Mouse (Mus musculus) C2C12 (cell line): ENCODE results near the gene Cdip1. TPM values are rescaled to one million over a fixed set of nuclear protein-coding genes. Genes with fewer than 3 reads are reported as not detected.

Experiments
- H3K27me3 ChIP-seq: one replicate; pipeline ENCODE4 v1.6.1; 2011; ENCODE audit not compliant: control insufficient read depth, insufficient read depth, insufficient read length
- H3K36me3 ChIP-seq: one replicate; pipeline ENCODE4 v1.6.1; 2011; ENCODE audit not compliant: control insufficient read depth, insufficient read depth
- H3K4me3 ChIP-seq: one replicate; pipeline ENCODE4 v1.5.1; 2011; ENCODE audit warnings: mild to moderate bottlenecking, control low read depth; ENCODE audit not compliant: poor library complexity, insufficient read depth, severe bottlenecking
- H3K79me2 ChIP-seq: one replicate; pipeline ENCODE4 v1.6.1; 2011; ENCODE audit not compliant: control insufficient read depth, insufficient read depth
- H3K79me3 ChIP-seq: one replicate; pipeline ENCODE4 v1.6.1; 2011; ENCODE audit warnings: low read depth, control low read depth
- H3ac ChIP-seq: one replicate; pipeline ENCODE3; 2011; ENCODE audit warnings: low read depth; ENCODE audit not compliant: control insufficient read depth, insufficient read length
- CEBPB ChIP-seq: IDR thresholded peaks from one replicate; pipeline ENCODE4 v1.6.1; 2011; ENCODE audit warnings: low read depth, mild to moderate bottlenecking, control low read depth, moderate library complexity
- CTCF ChIP-seq: IDR thresholded peaks from one replicate; pipeline ENCODE4 v1.5.1; 2011; ENCODE audit not compliant: control insufficient read depth, insufficient read depth, insufficient read length
- FOSL1 ChIP-seq: IDR thresholded peaks from one replicate; pipeline ENCODE4 v1.8.0; 2011; ENCODE audit warnings: mild to moderate bottlenecking, low read length; ENCODE audit not compliant: poor library complexity, insufficient read depth, severe bottlenecking
- MAX ChIP-seq: IDR thresholded peaks from one replicate; pipeline ENCODE4 v1.6.1; 2011; ENCODE audit warnings: mild to moderate bottlenecking, control low read depth
- MYOD1 ChIP-seq: IDR thresholded peaks from one replicate; pipeline ENCODE4 v1.6.1; 2011; ENCODE audit warnings: low read depth; ENCODE audit not compliant: control insufficient read depth, insufficient read length
- MYOG ChIP-seq: IDR thresholded peaks from one replicate; pipeline ENCODE4 v1.6.1; 2011; ENCODE audit not compliant: control insufficient read depth, insufficient read length; ENCODE audit errors: extremely low read depth
- USF1 ChIP-seq: IDR thresholded peaks from one replicate; pipeline ENCODE4 v1.6.1; 2011; ENCODE audit warnings: low read depth, mild to moderate bottlenecking, control low read depth, moderate library complexity
- polyA plus RNA-seq: library from polyadenylated mRNA; unstranded; fragments of >200 nt; fragmentation: generic; extraction: Trizol; gene quantifications from one replicate; pipeline ENCODE4 v1.2.1, GENCODE M21; 2012; ENCODE audit warnings: missing spikeins

The Cdip1 gene
- polyA plus RNA-seq, 1 experiment, result 22.0 TPM

DNA sequence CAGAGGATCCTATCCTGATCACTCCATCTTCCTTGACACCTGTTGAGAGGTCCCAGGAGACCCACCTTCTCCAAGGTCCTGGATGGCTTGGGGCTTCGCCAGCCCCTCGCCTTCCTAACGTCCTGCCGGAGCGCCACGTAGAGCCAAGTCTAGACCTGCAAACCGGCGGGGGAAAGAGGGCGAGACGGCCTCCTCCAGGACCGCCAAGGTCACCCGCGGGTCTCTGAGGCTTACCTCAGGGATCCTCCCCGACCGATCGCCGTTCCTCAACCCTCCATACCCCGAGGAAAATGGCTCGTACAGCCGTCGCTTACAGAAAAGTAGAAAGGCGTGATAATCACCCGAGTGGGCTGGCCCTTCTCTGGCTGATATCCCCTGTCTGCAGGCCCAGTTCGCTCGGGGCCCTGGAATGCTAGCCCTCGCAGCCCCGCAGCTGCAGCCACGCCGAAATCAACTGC is 752 bp downstream of the Cdip1 start:
- Histone ChIP-seq H3K27me3 (no peaks in the 10 kb centered on the region), H3K36me3 (peaks cover 4% of the 10 kb centered on the region), H3K4me3 (peak overlapping the region; percentile 80), H3K79me2 (peaks cover 51% of the 10 kb centered on the region), H3ac (peak overlapping the region; percentile 94), H3K79me3 (peaks cover 42% of the 10 kb centered on the region)
- TF ChIP-seq CTCF, result no peak
- no peak for TF ChIP-seq MYOG
- TF ChIP-seq MAX, result no peak
- TF ChIP-seq CEBPB, result no peak
- TF ChIP-seq MYOD1, result no peak
- TF ChIP-seq FOSL1, result no peak
- TF ChIP-seq USF1, result no peak

DNA sequence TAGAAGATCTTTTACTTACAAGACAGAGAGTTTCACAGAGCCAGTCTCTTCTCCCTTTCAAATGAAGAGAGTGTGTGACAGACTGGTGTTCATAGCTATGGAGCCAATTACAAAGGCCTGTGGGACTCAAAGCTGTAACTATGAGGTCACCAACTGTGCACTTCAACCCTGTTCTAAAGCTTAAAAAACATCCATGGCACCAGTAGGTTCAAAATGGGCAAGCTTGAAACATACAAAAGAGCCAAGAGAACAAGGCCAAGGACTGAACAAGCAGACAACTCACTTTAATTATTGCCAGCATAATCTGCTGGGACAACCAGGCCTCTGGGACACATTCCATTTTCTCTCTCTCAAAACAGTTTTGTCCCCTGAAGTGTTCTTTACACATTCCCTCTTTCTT is 1.9 kb downstream of the Cdip1 start:
- TF ChIP-seq FOSL1, result no peak
- TF ChIP-seq MYOD1, result no peak
- no peak for TF ChIP-seq CEBPB
- no peak overlapping the region for H3K4me3 ChIP-seq
- peaks cover 49% of the 10 kb centered on the region for H3K79me3 ChIP-seq

DNA sequence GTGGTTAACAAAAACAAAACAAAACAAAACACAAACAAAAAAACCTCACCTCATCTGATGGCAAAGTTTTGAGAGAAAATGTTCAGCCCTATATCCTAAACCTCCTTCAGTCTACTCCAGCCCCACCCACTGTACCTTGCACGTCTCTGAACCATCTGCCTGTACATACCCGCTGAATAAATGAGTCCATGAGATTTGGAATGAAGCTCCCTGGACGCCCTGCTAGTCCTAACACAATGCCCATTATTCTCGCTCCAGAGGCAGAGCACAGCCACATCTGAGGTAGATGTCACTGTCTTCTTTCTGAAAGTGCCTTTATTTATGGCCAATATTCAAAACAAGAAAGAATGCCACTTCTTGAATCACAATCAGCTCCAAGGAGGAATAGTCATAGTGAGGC is 4.4 kb downstream of the Cdip1 start:
- Histone ChIP-seq H3ac (no peak overlapping the region), H3K79me2 (peaks cover 86% of the 10 kb centered on the region), H3K79me3 (peaks cover 58% of the 10 kb centered on the region), H3K4me3 (no peak overlapping the region), H3K27me3 (no peaks in the 10 kb centered on the region), H3K36me3 (peaks cover 4% of the 10 kb centered on the region)
- TF ChIP-seq MYOG (no peak), USF1 (no peak), CEBPB (no peak), FOSL1 (no peak), MYOD1 (no peak), CTCF (no peak), MAX (no peak)

More for the DNA sequence above, 1.9 kb downstream of the Cdip1 start:
- H3ac ChIP-seq, result no peak overlapping the region
- no peaks in the 10 kb centered on the region for H3K27me3 ChIP-seq
- H3K79me2 ChIP-seq, result peaks cover 63% of the 10 kb centered on the region
- H3K36me3 ChIP-seq, result peaks cover 4% of the 10 kb centered on the region

DNA sequence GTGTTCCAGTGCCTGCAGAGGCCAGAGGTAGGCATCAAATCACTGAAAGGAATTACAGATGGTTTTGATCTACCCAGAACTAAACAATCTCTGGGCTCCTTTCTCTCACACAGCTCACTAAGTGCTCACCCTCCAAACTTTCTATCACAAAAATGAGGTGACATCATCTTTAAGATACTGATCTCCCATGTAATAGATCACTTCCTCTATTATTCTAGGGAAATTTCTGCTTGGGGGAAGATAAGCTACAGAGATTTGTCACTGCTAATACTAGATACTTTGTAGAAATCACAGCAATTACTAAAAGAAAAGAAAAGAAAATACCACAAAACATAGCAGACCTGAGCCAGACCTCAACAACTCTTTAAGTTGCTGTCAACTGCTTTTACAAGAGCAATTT is 7.6 kb downstream of the Cdip1 start:
- Histone ChIP-seq H3ac (no peak overlapping the region), H3K79me2 (peaks cover 96% of the 10 kb centered on the region), H3K36me3 (peaks cover 8% of the 10 kb centered on the region), H3K79me3 (peaks cover 63% of the 10 kb centered on the region), H3K27me3 (no peaks in the 10 kb centered on the region), H3K4me3 (no peak overlapping the region)
- TF ChIP-seq MAX (no peak), CEBPB (no peak), MYOG (no peak), FOSL1 (no peak)

DNA sequence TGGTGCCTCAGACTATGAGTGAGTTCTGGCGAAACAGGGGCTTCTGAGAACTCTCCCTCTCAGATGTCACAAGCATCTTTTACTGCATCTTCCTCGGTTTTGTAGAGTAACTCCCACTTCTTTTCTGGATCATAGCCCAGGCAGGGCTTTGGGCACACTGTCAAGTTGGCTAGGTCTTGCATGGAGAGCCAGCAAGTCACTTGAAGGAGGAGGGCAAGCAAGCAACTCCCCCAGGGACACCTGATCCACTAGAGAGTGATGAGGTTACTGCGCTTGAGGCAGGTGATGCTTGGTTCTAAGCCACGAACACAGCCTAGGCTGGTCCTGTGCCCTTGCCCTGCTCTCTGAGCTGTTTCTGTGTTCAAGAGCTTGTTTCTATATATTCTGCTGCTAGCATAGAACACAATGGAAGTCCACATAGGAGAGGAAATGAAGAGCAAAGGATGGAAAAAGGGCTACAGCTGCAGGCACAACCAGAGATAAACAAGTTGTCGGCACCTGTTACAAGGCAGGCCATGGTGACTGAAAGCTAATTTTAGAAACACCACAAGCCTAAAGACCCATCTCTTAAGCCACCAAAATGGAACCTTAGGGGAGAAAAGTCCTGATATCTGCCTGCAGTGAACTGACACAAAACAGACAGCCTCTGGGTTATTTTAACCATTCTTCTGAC is 8.4 kb downstream of the Cdip1 start:
- Histone ChIP-seq H3K79me3 (peaks cover 57% of the 10 kb centered on the region), H3K27me3 (no peaks in the 10 kb centered on the region), H3K36me3 (peaks cover 8% of the 10 kb centered on the region), H3K79me2 (peaks cover 96% of the 10 kb centered on the region), H3ac (no peak overlapping the region), H3K4me3 (no peak overlapping the region)
- TF ChIP-seq FOSL1 (no peak), CTCF (no peak), USF1 (no peak), MAX (no peak), MYOD1 (no peak), CEBPB (no peak), MYOG (no peak)

DNA sequence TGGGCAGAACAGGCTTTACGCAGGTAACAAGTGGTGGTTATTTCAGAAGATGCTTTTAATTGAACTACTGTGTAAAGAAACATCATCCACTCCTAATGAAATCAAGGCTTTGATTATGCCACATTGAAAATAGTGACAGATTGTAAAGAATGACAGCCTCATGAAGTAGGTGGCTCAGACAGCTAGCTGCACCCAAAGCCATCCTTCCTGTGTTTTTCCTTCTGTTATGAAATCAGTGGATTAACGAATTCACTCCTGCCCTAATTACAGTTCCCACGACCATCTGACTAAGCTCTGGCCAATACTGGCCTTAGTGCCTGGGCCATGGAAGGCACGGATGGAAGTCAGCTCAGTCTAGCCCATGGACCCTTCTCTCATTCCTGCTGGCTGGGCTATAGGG is 11.2 kb downstream of the Cdip1 start:
- H3ac ChIP-seq, result no peak overlapping the region
- H3K27me3 ChIP-seq, result no peaks in the 10 kb centered on the region
- H3K79me2 ChIP-seq, result peaks cover 98% of the 10 kb centered on the region
- no peak overlapping the region for H3K4me3 ChIP-seq
- H3K79me3 ChIP-seq, result peaks cover 47% of the 10 kb centered on the region
- no peak for TF ChIP-seq MAX
- no peak for TF ChIP-seq MYOD1
- peaks cover 10% of the 10 kb centered on the region for H3K36me3 ChIP-seq
